Mouse (Mus musculus): ENCODE measurements at regions not wholly inside any gene's neighbourhood (a gene's known extent, or its start where the extent isn't known, plus 50 kb on each side); places are given as distances from the start of the nearest gene placed in this dataset.

- H3K36me3 ChIP-seq, result no peaks in the 10 kb centered on the region
- 78% methylated on average over 6 of the region's 6 CpGs for WGBS (ENCODE audit: insufficient replicate concordance)
- H3K4me3 ChIP-seq (replicated peaks), result no peak overlapping the region
- no peak for ATAC-seq (ENCODE audit: low read depth)
- DNase-seq, result no peak
- no peak overlapping the region for H3K9ac ChIP-seq
- no peak overlapping the region for H3K4me2 ChIP-seq
- H3K27me3 ChIP-seq, result no peaks in the 10 kb centered on the region
- no peaks in the 10 kb centered on the region for H3K9me3 ChIP-seq (replicated peaks)
- no peak overlapping the region for H3K27ac ChIP-seq
- H3K4me1 ChIP-seq (replicated peaks), result no peaks in the 10 kb centered on the region
Measured at GRCm38 (mm10) chr1:79997456-79997855, 136.5 kb upstream of the Serpine2 start.

- no peak for DNase-seq
- H3K36me3 ChIP-seq, result no peaks in the 10 kb centered on the region
- H3K27ac ChIP-seq, result no peak overlapping the region
- ATAC-seq (ENCODE audit: low read depth), result no peak
- H3K9ac ChIP-seq, result no peak overlapping the region
- H3K4me3 ChIP-seq (replicated peaks), result no peak overlapping the region
- no peak overlapping the region for H3K4me2 ChIP-seq
- 54% methylated on average over 3 of the region's 3 CpGs for WGBS (ENCODE audit: insufficient replicate concordance)
- no peaks in the 10 kb centered on the region for H3K27me3 ChIP-seq
- H3K4me1 ChIP-seq (replicated peaks), result no peaks in the 10 kb centered on the region
- H3K9me3 ChIP-seq (replicated peaks), result no peaks in the 10 kb centered on the region
Measured at GRCm38 (mm10) chr1:79984721-79985120, 123.7 kb upstream of the Serpine2 start.

- Histone ChIP-seq H3K27me3 (no peaks in the 10 kb centered on the region), H3K9ac (no peak overlapping the region), H3K4me3 (replicated peaks) (no peak overlapping the region), H3K4me1 (replicated peaks) (no peaks in the 10 kb centered on the region), H3K27ac (no peak overlapping the region), H3K4me2 (no peak overlapping the region), H3K9me3 (replicated peaks) (no peaks in the 10 kb centered on the region), H3K36me3 (no peaks in the 10 kb centered on the region)
- no peak for ATAC-seq (ENCODE audit: low read depth)
- no peak for DNase-seq
- 64% methylated on average over 13 of the region's 13 CpGs for WGBS (ENCODE audit: insufficient replicate concordance)
Measured at GRCm38 (mm10) chr1:79982678-79983280, 121.8 kb upstream of the Serpine2 start.

GRCm38 (mm10) chr1:79979863-79980262, 118.9 kb upstream of the Serpine2 start:
- H3K4me3 ChIP-seq (replicated peaks), result no peak overlapping the region
- no peaks in the 10 kb centered on the region for H3K36me3 ChIP-seq
- H3K4me2 ChIP-seq, result no peak overlapping the region
- DNase-seq (no peak), ATAC-seq (ENCODE audit: low read depth) (no peak)
- H3K4me1 ChIP-seq (replicated peaks), result no peaks in the 10 kb centered on the region
- H3K27me3 ChIP-seq, result no peaks in the 10 kb centered on the region
- H3K9me3 ChIP-seq (replicated peaks), result no peaks in the 10 kb centered on the region
- H3K9ac ChIP-seq, result no peak overlapping the region
- WGBS (ENCODE audit: insufficient replicate concordance), result 48% methylated on average over 6 of the region's 6 CpGs
- H3K27ac ChIP-seq, result no peak overlapping the region

GRCm38 (mm10) chr1:79978156-79978555, 117.2 kb upstream of the Serpine2 start:
- WGBS (ENCODE audit: insufficient replicate concordance), result 72% methylated on average over 5 of the region's 5 CpGs
- H3K9ac ChIP-seq, result no peak overlapping the region
- H3K4me3 ChIP-seq (replicated peaks), result no peak overlapping the region
- no peaks in the 10 kb centered on the region for H3K27me3 ChIP-seq
- H3K9me3 ChIP-seq (replicated peaks), result no peaks in the 10 kb centered on the region
- DNase-seq (no peak), ATAC-seq (ENCODE audit: low read depth) (no peak)
- H3K4me2 ChIP-seq, result no peak overlapping the region
- H3K36me3 ChIP-seq, result no peaks in the 10 kb centered on the region
- H3K27ac ChIP-seq, result no peak overlapping the region
- H3K4me1 ChIP-seq (replicated peaks), result no peaks in the 10 kb centered on the region

GRCm38 (mm10) chr1:79956121-79956520, 95.1 kb upstream of the Serpine2 start:
- 53% methylated on average over 1 of the region's 1 CpGs for WGBS (ENCODE audit: insufficient replicate concordance)

GRCm38 (mm10) chr1:79944231-79944630, 83.3 kb upstream of the Serpine2 start:
- no peak overlapping the region for H3K4me2 ChIP-seq
- ATAC-seq (ENCODE audit: low read depth) (no peak), DNase-seq (no peak)
- no peak overlapping the region for H3K27ac ChIP-seq
- WGBS (ENCODE audit: insufficient replicate concordance), result 62% methylated on average over 4 of the region's 4 CpGs
- no peaks in the 10 kb centered on the region for H3K4me1 ChIP-seq (replicated peaks)
- H3K9ac ChIP-seq, result no peak overlapping the region
- H3K9me3 ChIP-seq (replicated peaks), result no peaks in the 10 kb centered on the region
- no peak overlapping the region for H3K4me3 ChIP-seq (replicated peaks)
- no peaks in the 10 kb centered on the region for H3K36me3 ChIP-seq
- no peaks in the 10 kb centered on the region for H3K27me3 ChIP-seq

More at GRCm38 (mm10) chr1:79956121-79956520, 95.1 kb upstream of the Serpine2 start:
- no peak for ATAC-seq (ENCODE audit: low read depth)
- Histone ChIP-seq H3K9me3 (replicated peaks) (no peaks in the 10 kb centered on the region), H3K4me1 (replicated peaks) (no peaks in the 10 kb centered on the region), H3K4me3 (replicated peaks) (no peak overlapping the region), H3K4me2 (no peak overlapping the region), H3K9ac (no peak overlapping the region), H3K27me3 (no peaks in the 10 kb centered on the region), H3K27ac (no peak overlapping the region), H3K36me3 (no peaks in the 10 kb centered on the region)
- DNase-seq, result no peak

GRCm38 (mm10) chr1:79932435-79932834, 71.5 kb upstream of the Serpine2 start:
- no peak for ATAC-seq (ENCODE audit: low read depth)
- no peak overlapping the region for H3K9ac ChIP-seq
- no peaks in the 10 kb centered on the region for H3K27me3 ChIP-seq
- H3K9me3 ChIP-seq (replicated peaks), result no peaks in the 10 kb centered on the region
- no peak overlapping the region for H3K4me3 ChIP-seq (replicated peaks)
- no peaks in the 10 kb centered on the region for H3K36me3 ChIP-seq
- no peak overlapping the region for H3K27ac ChIP-seq
- no peak for DNase-seq
- no peaks in the 10 kb centered on the region for H3K4me1 ChIP-seq (replicated peaks)
- no peak overlapping the region for H3K4me2 ChIP-seq
- 35% methylated on average over 5 of the region's 5 CpGs for WGBS (ENCODE audit: insufficient replicate concordance)

- Histone ChIP-seq H3K27ac (no peak overlapping the region), H3K4me1 (replicated peaks) (no peaks in the 10 kb centered on the region), H3K9me3 (replicated peaks) (no peaks in the 10 kb centered on the region), H3K9ac (no peak overlapping the region), H3K27me3 (no peaks in the 10 kb centered on the region), H3K4me2 (no peak overlapping the region), H3K4me3 (replicated peaks) (no peak overlapping the region), H3K36me3 (no peaks in the 10 kb centered on the region)
- DNase-seq (no peak), ATAC-seq (ENCODE audit: low read depth) (no peak)
- 37% methylated on average over 2 of the region's 2 CpGs for WGBS (ENCODE audit: insufficient replicate concordance)
Measured at GRCm38 (mm10) chr1:79927740-79928139, 66.8 kb upstream of the Serpine2 start.

GRCm38 (mm10) chr1:79925776-79926175, 64.8 kb upstream of the Serpine2 start:
- H3K27me3 ChIP-seq, result no peaks in the 10 kb centered on the region
- no peak overlapping the region for H3K4me3 ChIP-seq (replicated peaks)
- H3K4me2 ChIP-seq, result no peak overlapping the region
- no peaks in the 10 kb centered on the region for H3K9me3 ChIP-seq (replicated peaks)
- H3K4me1 ChIP-seq (replicated peaks), result no peaks in the 10 kb centered on the region
- no peak overlapping the region for H3K9ac ChIP-seq
- ATAC-seq (ENCODE audit: low read depth), result no peak
- H3K27ac ChIP-seq, result no peak overlapping the region
- no peaks in the 10 kb centered on the region for H3K36me3 ChIP-seq
- 62% methylated on average over 1 of the region's 1 CpGs for WGBS (ENCODE audit: insufficient replicate concordance)
- no peak for DNase-seq

- 61% methylated on average over 3 of the region's 3 CpGs for WGBS (ENCODE audit: insufficient replicate concordance)
- ATAC-seq (ENCODE audit: low read depth) (no peak), DNase-seq (no peak)
- H3K27ac ChIP-seq, result no peak overlapping the region
- H3K4me3 ChIP-seq (replicated peaks), result no peak overlapping the region
- no peaks in the 10 kb centered on the region for H3K4me1 ChIP-seq (replicated peaks)
- no peak overlapping the region for H3K4me2 ChIP-seq
- H3K36me3 ChIP-seq, result no peaks in the 10 kb centered on the region
- no peaks in the 10 kb centered on the region for H3K27me3 ChIP-seq
- no peak overlapping the region for H3K9ac ChIP-seq
- H3K9me3 ChIP-seq (replicated peaks), result no peaks in the 10 kb centered on the region
Measured at GRCm38 (mm10) chr1:79921890-79922289, 60.9 kb upstream of the Serpine2 start.

GRCm38 (mm10) chr1:79921333-79921732, 60.4 kb upstream of the Serpine2 start:
- no peaks in the 10 kb centered on the region for H3K9me3 ChIP-seq (replicated peaks)
- no peaks in the 10 kb centered on the region for H3K27me3 ChIP-seq
- no peak overlapping the region for H3K4me3 ChIP-seq (replicated peaks)
- no peak overlapping the region for H3K27ac ChIP-seq
- H3K9ac ChIP-seq, result no peak overlapping the region
- no peaks in the 10 kb centered on the region for H3K4me1 ChIP-seq (replicated peaks)
- ATAC-seq (ENCODE audit: low read depth), result no peak
- WGBS (ENCODE audit: insufficient replicate concordance), result 58% methylated on average over 3 of the region's 3 CpGs
- DNase-seq, result no peak
- H3K4me2 ChIP-seq, result no peak overlapping the region
- no peaks in the 10 kb centered on the region for H3K36me3 ChIP-seq

Data from liver, embryonic 13.5 days (tissue).